Mouse (Mus musculus) adrenal gland, adult 18-20 months (tissue): ENCODE data around the gene Sypl. TPM values are rescaled to one million over a fixed set of nuclear protein-coding genes. Genes with fewer than 3 reads are reported as not detected.

Experiments
- total RNA-seq, 2 experiments: library from RNA; stranded (reverse); gene quantifications; 1 replicate in 1 of 2; 2 replicates in 1 of 2; pipeline ENCODE4 v1.2.3; 2021

Gene Sypl
- total RNA-seq, 2 experiments from 2014 or later, result 101 to 122 TPM

Other genes starting within 250 kb of the Sypl start
- 100 to 1,000 TPM in 1 of 2 experiments, 10 to 100 TPM in 1; 78.1 to 102 TPM for gene Nampt, start 134.3 kb upstream of the Sypl start, total RNA-seq
- not detected for gene Cdhr3, start 139.0 kb downstream of the Sypl start, total RNA-seq
- 10 to 100 TPM; 25.4 to 26.8 TPM for gene Atxn7l1, start 193.8 kb downstream of the Sypl start, total RNA-seq